Mouse (Mus musculus) brain, embryonic 14.5 days (tissue): ENCODE data around the gene Cluap1.

ENCODE experiments used
- CTCF ChIP-seq: fragments of 200-500 bp; IDR thresholded peaks from 2 replicates; pipeline ENCODE4 v1.5.1; 2012; ENCODE audit warnings: inconsistent platforms, mild to moderate bottlenecking, moderate library complexity, borderline replicate concordance; ENCODE audit not compliant: insufficient read depth, insufficient read length; ENCODE audit errors: extremely low read depth
- POLR2A ChIP-seq: fragments of 200-500 bp; IDR thresholded peaks from 2 replicates; pipeline ENCODE4 v1.6.1; 2012; ENCODE audit warnings: mild to moderate bottlenecking, inconsistent platforms, borderline replicate concordance; ENCODE audit not compliant: poor library complexity, insufficient read depth, insufficient read length, severe bottlenecking; ENCODE audit errors: extremely low read depth

GRCm38 (mm10) chr16:3933536-3933935 is 24.9 kb downstream of the Cluap1 start:
- TF ChIP-seq CTCF (no peak), POLR2A (no peak)
